Comparison of ENCODE assay signal across 8 mouse cellular contexts in the genomic region with DNA sequence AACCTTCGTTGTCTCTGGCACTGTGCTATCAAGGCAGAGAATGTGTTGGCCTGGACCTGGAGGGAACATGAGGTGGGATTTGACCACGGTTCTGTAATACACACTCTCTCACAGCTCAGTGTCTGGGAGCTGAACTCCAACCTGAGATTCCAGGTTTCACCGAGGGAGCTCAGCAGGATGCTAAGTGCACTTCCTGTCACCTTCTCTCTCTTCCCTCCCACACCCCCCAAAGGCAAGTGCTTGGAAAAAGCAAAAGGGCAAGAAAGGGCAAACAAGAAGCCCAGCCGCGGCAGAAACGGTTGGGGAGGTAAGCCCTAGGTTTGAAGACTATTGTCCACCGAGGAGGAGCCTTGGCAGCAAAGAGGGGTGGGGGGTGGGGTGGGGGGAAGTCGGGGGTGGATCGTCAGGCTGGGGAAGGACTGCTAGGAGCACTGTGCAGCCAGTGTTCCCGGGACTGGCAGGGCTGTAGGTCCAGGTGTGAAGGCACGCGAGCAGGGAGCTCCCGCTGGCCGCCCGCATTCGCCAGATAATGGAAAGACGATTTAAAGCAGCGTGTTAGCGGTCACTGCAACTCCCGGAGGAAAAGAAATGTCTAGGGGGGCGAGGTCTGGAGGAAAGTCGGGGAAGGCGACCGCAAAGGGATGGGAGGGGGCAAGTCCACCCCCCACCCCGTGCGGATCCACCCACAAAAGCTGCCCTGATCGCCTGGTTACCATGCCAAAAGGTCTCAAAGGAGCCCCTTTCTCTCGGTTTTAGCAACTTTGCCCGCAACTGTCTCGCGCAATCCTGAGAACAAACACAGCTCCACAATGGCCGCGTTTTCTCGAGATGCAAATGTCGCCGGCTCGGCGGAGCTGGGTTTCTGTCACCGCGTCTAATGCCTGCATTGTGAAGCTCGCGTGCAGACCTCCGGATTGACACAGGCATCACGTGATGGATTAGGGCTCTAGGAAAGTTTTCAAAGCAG. TPM values are rescaled to one million over a fixed set of nuclear protein-coding genes. Genes with fewer than 3 reads are reported as not detected.
DNase-seq lines count a peak whose midpoint lies in the region; ATAC-seq lines count a peak whose summit lies in the region.

No protein-coding gene starts in this region.

- peaks cover 77% of the 10 kb centered on the region for H3K27me3 ChIP-seq in heart, embryonic 10.5 days (ENCODE audit: insufficient read depth, poor library complexity, severe bottlenecking)
- peaks cover 66% of the 10 kb centered on the region for H3K27me3 ChIP-seq in hindbrain, embryonic 10.5 days (ENCODE audit: insufficient read depth, poor library complexity, severe bottlenecking)
- H3K27me3 ChIP-seq in midbrain, embryonic 10.5 days (ENCODE audit: low read depth, poor library complexity, severe bottlenecking) = peaks cover 89% of the 10 kb centered on the region

- H3K4me3 ChIP-seq in heart, embryonic 10.5 days = peak overlapping the region; percentile 52
- H3K4me3 ChIP-seq in hindbrain, embryonic 10.5 days = peak overlapping the region; percentile 69
- peak overlapping the region; percentile 72 for H3K4me3 ChIP-seq in midbrain, embryonic 10.5 days

- WGBS in heart, embryonic 10.5 days = under 1% methylated on average over 44 of the region's 44 CpGs
- under 1% methylated on average over 44 of the region's 44 CpGs for WGBS in hindbrain, embryonic 10.5 days
- WGBS in midbrain, embryonic 10.5 days = under 1% methylated on average over 44 of the region's 44 CpGs

- no peak for DNase-seq in heart, embryonic 10.5 days (ENCODE audit: low spot score)
- no peak for DNase-seq in heart, adult 9 months (ENCODE audit: low spot score in 2 of 2)
- DNase-seq in R1 (ENCODE audit: low read depth, low spot score) = peak; percentile 84
- peak; percentile 86 for DNase-seq in hindbrain, embryonic 10.5 days (ENCODE audit: low spot score)
- DNase-seq in midbrain, embryonic 10.5 days (ENCODE audit: low spot score) = peak; percentile 93
- DNase-seq in gastrocnemius, postnatal 36 days = no peak
- DNase-seq in kidney, adult 8-10 months = no peak

- H3K4me1 ChIP-seq in heart, embryonic 10.5 days = peaks cover 39% of the 10 kb centered on the region
- H3K4me1 ChIP-seq in hindbrain, embryonic 10.5 days (replicated peaks) = peaks cover 66% of the 10 kb centered on the region
- H3K4me1 ChIP-seq in midbrain, embryonic 10.5 days = peaks cover 67% of the 10 kb centered on the region

- no peak overlapping the region for H3K27ac ChIP-seq in heart, embryonic 10.5 days
- peak overlapping the region; percentile 92 for H3K27ac ChIP-seq in hindbrain, embryonic 10.5 days
- peak overlapping the region; percentile 90 for H3K27ac ChIP-seq in midbrain, embryonic 10.5 days (replicated peaks)

- no peaks in the 10 kb centered on the region for H3K9me3 ChIP-seq in heart, embryonic 10.5 days
- no peaks in the 10 kb centered on the region for H3K9me3 ChIP-seq in hindbrain, embryonic 10.5 days
- H3K9me3 ChIP-seq in midbrain, embryonic 10.5 days (replicated peaks) = peaks cover 8% of the 10 kb centered on the region

- ATAC-seq in megakaryocyte progenitor cell, adult 5-6 weeks (replicated peaks; ENCODE audit: poor library complexity) = no peak

- intact Hi-C loops in gastrocnemius, postnatal 36 days (cut with DNase I) = loop anchor here (10.0 kb wide), 1 partner anchor 281 kb away; no protein-coding TSS in a partner anchor

- no peaks in the 10 kb centered on the region for H3K36me3 ChIP-seq in heart, embryonic 10.5 days
- H3K36me3 ChIP-seq in hindbrain, embryonic 10.5 days = peaks cover 9% of the 10 kb centered on the region
- peaks cover 13% of the 10 kb centered on the region for H3K36me3 ChIP-seq in midbrain, embryonic 10.5 days

RNA-seq across cellular contexts. Expression of gene Pcdh8, which starts 2.6 kb away (rescaled TPM):
- 0.09 and 0.50 TPM in 2 replicates for polyA plus RNA-seq in heart, embryonic 10.5 days (2016; fragmentation: Nextera tagmentation; extraction: Ambion mirVana)
- polyA plus RNA-seq in hindbrain, embryonic 10.5 days (2016; fragmentation: Nextera tagmentation; extraction: Ambion mirVana) = 33.1 and 41.3 TPM in 2 replicates
- polyA plus RNA-seq in midbrain, embryonic 10.5 days (2016; fragmentation: Nextera tagmentation; extraction: Ambion mirVana) = 56.0 and 57.5 TPM in 2 replicates
- total RNA-seq in megakaryocyte progenitor cell, adult 5-6 weeks (2015) = not detected in 2 replicates
- not detected in 2 replicates for total RNA-seq in megakaryocyte progenitor cell, adult 5-6 weeks (2017)
- not detected for total RNA-seq in gastrocnemius, postnatal 36 days (2021)

Comparison
In these comparisons a context has a peak if more than half of its experiments do, and no peak if none do; other contexts are left out.
1. DNase-seq: peak in R1 (single experiment), hindbrain, embryonic 10.5 days (single experiment) and midbrain, embryonic 10.5 days (single experiment); none in heart, embryonic 10.5 days (single experiment), heart, adult 9 months (0 of 2), gastrocnemius, postnatal 36 days (0 of 2) and kidney, adult 8-10 months (0 of 2).
2. RNA of gene Pcdh8, which starts 2.6 kb away (polyA plus RNA-seq): 56.0 to 57.5 TPM in midbrain, embryonic 10.5 days and 33.1 to 41.3 TPM in hindbrain, embryonic 10.5 days; 0.09 to 0.50 TPM in heart, embryonic 10.5 days; every median in the first group is over 10 times any median in the second.
3. Peak in every context shown above with its lines, with median percentiles within 50 percentile points of each other: H3K4me3 ChIP-seq.